Mouse (Mus musculus) bone marrow macrophage, adult 2 months (primary cell): ENCODE results near the gene Zfp451.

Experiments used
- CTCF ChIP-seq: IDR thresholded peaks from 2 replicates; pipeline ENCODE4 v1.5.1; 2012; ENCODE audit warnings: low read depth, mild to moderate bottlenecking, low read length, moderate library complexity
- POLR2A ChIP-seq: IDR thresholded peaks from 2 replicates; pipeline ENCODE4 v1.6.1; 2012; ENCODE audit warnings: mild to moderate bottlenecking, low read depth, low read length, borderline replicate concordance

DNA sequence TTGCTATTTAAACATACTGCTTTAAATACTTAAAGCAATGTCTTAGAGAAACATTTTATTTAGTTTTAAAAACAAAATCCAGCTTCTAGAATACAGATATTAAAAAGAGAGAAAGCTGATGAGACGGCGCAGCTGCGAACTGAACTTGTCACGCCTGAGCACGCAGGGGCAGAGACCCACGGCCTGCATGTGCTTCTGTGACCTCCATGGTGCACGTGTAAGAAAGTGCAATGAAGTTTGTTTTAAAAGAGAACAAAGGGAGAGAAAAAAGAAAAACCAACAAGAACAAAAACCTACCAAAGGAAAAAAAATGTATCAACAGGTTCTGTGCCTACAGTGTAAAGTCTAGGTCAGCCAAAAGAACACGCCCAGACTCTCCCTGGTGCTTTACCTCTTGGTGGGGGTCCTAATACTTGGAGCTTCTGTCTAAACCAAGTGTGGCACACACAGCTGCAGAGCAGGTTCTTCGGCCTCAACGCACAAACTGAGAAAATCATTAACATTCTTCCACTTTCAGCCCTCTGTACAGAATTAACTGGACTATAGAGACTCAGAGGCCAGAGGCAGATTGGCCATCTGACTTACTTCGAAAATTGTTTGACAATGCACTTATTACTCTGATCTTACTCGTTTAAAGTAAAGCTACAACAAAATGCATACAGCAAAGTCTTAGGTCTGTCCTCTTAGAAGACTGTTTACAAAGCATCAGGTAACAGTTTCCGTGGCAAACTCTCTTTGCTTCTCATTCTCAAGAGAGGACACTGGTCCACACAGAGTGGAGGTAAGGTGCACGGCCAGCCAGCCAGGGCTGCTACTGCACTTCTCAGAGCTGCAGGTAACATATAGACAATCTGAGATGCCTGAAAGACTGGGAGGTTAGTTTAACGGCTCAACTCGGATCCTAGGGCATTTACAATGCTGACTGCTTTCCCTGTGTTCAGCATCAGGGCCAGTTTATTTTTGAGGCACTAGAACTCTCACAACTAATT is 47.6 kb downstream of the Zfp451 start:
- no peak for TF ChIP-seq CTCF
- TF ChIP-seq POLR2A = no peak
